Mouse (Mus musculus): Measurements from ENCODE around the gene Fam180a.

GRCm38 (mm10) chr6:35335452-35335851 is 9.5 kb upstream of the Fam180a start:
- no peak for TF ChIP-seq POLR2A (IDR thresholded peaks at IDR 0.05; ENCODE audit: control insufficient read depth, low read depth, low read length)
- TF ChIP-seq CTCF (IDR thresholded peaks at IDR 0.05; ENCODE audit: control insufficient read depth, insufficient read depth, insufficient replicate concordance, low read depth, low read length) = no peak
